Mouse (Mus musculus) stomach, postnatal 0 days (tissue): ENCODE measurements at regions not wholly inside any gene's neighbourhood (a gene's known extent, or its start where the extent isn't known, plus 50 kb on each side); places are given as distances from the start of the nearest gene placed in this dataset.

ENCODE experiments used
- CTCF ChIP-seq: IDR thresholded peaks from 2 replicates; pipeline ENCODE4 v1.5.1; 2016; ENCODE audit warnings: antibody characterized with exemption, low read depth, mild to moderate bottlenecking, moderate library complexity
- EP300 ChIP-seq: optimal IDR thresholded peaks from 2 replicates; pipeline ENCODE3; 2016; ENCODE audit warnings: antibody characterized with exemption

GRCm38 (mm10) chr19:44626261-44626660 is 63.6 kb downstream of the Hif1an start:
- TF ChIP-seq CTCF: no peak
- no peak for TF ChIP-seq EP300
